Mouse (Mus musculus): ENCODE data around the gene Ric3. TPM values are rescaled to one million over a fixed set of nuclear protein-coding genes. Genes with fewer than 3 reads are reported as not detected.
A peak's percentile ranks its signal among the peaks of the same experiment; 100 is the strongest.

The Ric3 gene
- polyA plus RNA-seq, 1 experiment = 0.92 TPM

- Histone ChIP-seq H3K4me3 (replicated peaks; ENCODE audit: extremely low read depth, low read depth, low read length) (no peak overlapping the region), H3K4me1 (ENCODE audit: control insufficient read depth, insufficient read depth, low read length) (no peaks in the 10 kb centered on the region; the same call in 1 of the 2 replicates)
- TF ChIP-seq CTCF (IDR thresholded peaks at IDR 0.05; ENCODE audit: insufficient read depth, low read length) = no peak
- TF ChIP-seq POLR2A (IDR thresholded peaks at IDR 0.05; ENCODE audit: borderline replicate concordance, extremely low read depth, low read depth, low read length) = no peak
- 42% methylated on average over 8 of the region's 8 CpGs for WGBS
- no peak for DNase-seq
Observed at GRCm38 (mm10) chr7:109011596-109012180, 71.4 kb downstream of the Ric3 start.

GRCm38 (mm10) chr7:109010720-109011595, 72.2 kb downstream of the Ric3 start:
- DNase-seq = no peak
- H3K4me3 ChIP-seq (replicated peaks; ENCODE audit: extremely low read depth, low read depth, low read length) = no peak overlapping the region
- 4% methylated on average over 76 of the region's 82 CpGs for WGBS
- TF ChIP-seq CTCF (IDR thresholded peaks at IDR 0.05; ENCODE audit: insufficient read depth, low read length) (no peak), POLR2A (IDR thresholded peaks at IDR 0.05; ENCODE audit: borderline replicate concordance, extremely low read depth, low read depth, low read length) (no peak)
- no peaks in the 10 kb centered on the region; the same call in 1 of the 2 replicates for H3K4me1 ChIP-seq (ENCODE audit: control insufficient read depth, insufficient read depth, low read length)

- Histone ChIP-seq H3K4me1 (ENCODE audit: control insufficient read depth, insufficient read depth, low read length) (no peaks in the 10 kb centered on the region; the same call in 1 of the 2 replicates), H3K4me3 (replicated peaks; ENCODE audit: extremely low read depth, low read depth, low read length) (no peak overlapping the region)
- TF ChIP-seq CTCF (IDR thresholded peaks at IDR 0.05; ENCODE audit: insufficient read depth, low read length) = no peak
- no peak for TF ChIP-seq POLR2A (IDR thresholded peaks at IDR 0.05; ENCODE audit: borderline replicate concordance, extremely low read depth, low read depth, low read length)
- WGBS = 78% methylated on average over 1 of the region's 1 CpGs
- no peak for DNase-seq
Observed at GRCm38 (mm10) chr7:109009260-109009659, 73.9 kb downstream of the Ric3 start.

DNA sequence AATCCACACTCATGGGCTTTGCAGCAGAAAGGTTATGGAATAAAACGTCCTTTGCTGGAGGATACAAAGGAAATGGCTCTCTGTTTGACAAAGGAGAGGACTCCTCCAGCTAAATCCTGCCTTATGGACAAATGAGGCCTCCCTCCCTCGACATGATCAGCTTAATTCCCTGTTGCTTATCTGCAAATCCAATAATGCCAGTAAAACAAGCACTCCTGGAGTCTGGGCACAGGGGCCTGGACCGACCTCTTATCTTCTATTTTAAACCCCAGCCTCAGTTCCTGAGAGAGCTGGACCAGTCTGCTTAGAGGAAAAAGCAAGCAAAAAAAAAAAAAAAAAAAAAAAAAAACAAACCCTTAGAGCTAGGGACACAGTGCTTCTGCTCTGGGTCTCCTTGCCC, 79.5 kb downstream of the Ric3 start:
- Histone ChIP-seq H3K4me3 (replicated peaks; ENCODE audit: extremely low read depth, low read depth, low read length) (no peak overlapping the region), H3K4me1 (ENCODE audit: control insufficient read depth, insufficient read depth, low read length) (no peaks in the 10 kb centered on the region)
- TF ChIP-seq POLR2A (IDR thresholded peaks at IDR 0.05; ENCODE audit: borderline replicate concordance, extremely low read depth, low read depth, low read length) = no peak
- no peak for TF ChIP-seq CTCF (IDR thresholded peaks at IDR 0.05; ENCODE audit: insufficient read depth, low read length)
- no peak for DNase-seq
- 17% methylated on average over 3 of the region's 3 CpGs for WGBS

GRCm38 (mm10) chr7:109001971-109002370, 81.2 kb downstream of the Ric3 start:
- no peak overlapping the region for H3K4me3 ChIP-seq (replicated peaks; ENCODE audit: extremely low read depth, low read depth, low read length)

DNA sequence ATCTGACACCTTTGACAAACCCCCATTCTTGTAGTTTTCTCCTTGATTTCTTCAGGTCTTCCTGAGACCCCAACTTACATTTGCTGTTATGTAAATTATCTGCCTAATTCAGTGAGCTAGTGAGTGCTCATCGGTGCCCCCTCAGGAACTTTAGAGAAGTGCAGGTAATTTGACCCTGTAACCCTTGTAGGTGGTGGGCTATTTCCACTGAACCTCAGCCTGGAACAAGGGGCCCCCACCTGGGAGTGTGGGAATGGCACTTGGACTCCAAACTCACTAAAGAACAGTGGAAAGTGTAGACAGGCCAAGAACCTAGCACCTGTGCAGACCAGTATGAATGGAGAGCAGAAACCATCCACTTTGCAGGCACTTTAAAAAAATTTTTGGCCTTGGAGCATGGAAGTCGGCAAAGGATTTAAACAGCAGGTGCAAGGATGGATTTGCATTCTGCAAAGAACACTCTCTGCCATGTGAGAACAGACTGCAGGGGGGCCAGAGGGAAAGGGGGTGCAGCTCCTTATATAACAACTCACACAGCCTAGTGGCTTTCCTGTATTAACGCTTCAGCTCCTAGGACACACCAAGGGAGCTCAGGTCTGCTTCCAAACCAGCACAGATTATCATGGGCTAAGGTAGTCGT, 82.7 kb downstream of the Ric3 start:
- Histone ChIP-seq H3K4me3 (replicated peaks; ENCODE audit: extremely low read depth, low read depth, low read length) (no peak overlapping the region), H3K4me1 (ENCODE audit: control insufficient read depth, insufficient read depth, low read length) (no peaks in the 10 kb centered on the region)
- TF ChIP-seq CTCF (IDR thresholded peaks at IDR 0.05; ENCODE audit: insufficient read depth, low read length) (0 out of 2 replicates have a peak, but pooled peaks have one; percentile 6), POLR2A (IDR thresholded peaks at IDR 0.05; ENCODE audit: borderline replicate concordance, extremely low read depth, low read depth, low read length) (no peak)
- WGBS = 44% methylated on average over 4 of the region's 4 CpGs
- DNase-seq = no peak

More at GRCm38 (mm10) chr7:109001971-109002370, 81.2 kb downstream of the Ric3 start:
- H3K4me1 ChIP-seq (ENCODE audit: control insufficient read depth, insufficient read depth, low read length) = no peaks in the 10 kb centered on the region
- WGBS = 79% methylated on average over 4 of the region's 4 CpGs
- DNase-seq = no peak
- TF ChIP-seq CTCF (IDR thresholded peaks at IDR 0.05; ENCODE audit: insufficient read depth, low read length) = no peak
- no peak for TF ChIP-seq POLR2A (IDR thresholded peaks at IDR 0.05; ENCODE audit: borderline replicate concordance, extremely low read depth, low read depth, low read length)

GRCm38 (mm10) chr7:108996156-108996555, 87.0 kb downstream of the Ric3 start:
- DNase-seq = no peak
- 66% methylated on average over 6 of the region's 6 CpGs for WGBS
- Histone ChIP-seq H3K4me1 (ENCODE audit: control insufficient read depth, insufficient read depth, low read length) (peaks cover 4% of the 10 kb centered on the region; the same call in 1 of the 2 replicates), H3K4me3 (replicated peaks; ENCODE audit: extremely low read depth, low read depth, low read length) (no peak overlapping the region)
- TF ChIP-seq CTCF (IDR thresholded peaks at IDR 0.05; ENCODE audit: insufficient read depth, low read length) (no peak), POLR2A (IDR thresholded peaks at IDR 0.05; ENCODE audit: borderline replicate concordance, extremely low read depth, low read depth, low read length) (no peak)

DNA sequence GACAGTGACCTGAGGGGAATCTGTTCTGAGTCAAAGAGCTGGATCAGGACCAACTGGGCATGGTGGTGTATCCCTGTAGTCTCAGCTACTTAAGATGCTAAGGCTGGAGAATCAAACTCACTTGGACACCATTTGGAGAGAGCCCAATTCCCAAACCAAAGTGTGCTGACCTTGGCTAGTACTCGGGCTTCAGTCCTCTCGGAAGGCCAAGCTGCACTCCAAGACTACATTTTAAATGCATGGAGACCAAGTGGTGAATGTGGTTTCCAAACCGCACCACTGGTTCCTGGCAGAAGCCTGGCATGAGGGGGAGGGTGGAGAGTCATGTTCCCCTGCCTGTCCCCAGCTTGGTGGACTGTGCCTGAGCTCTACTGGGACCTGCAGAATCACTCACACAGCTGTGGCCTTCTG, 89.2 kb downstream of the Ric3 start:
- no peak for DNase-seq
- peaks cover 4% of the 10 kb centered on the region; the same call in 1 of the 2 replicates for H3K4me1 ChIP-seq (ENCODE audit: control insufficient read depth, insufficient read depth, low read length)
- H3K4me3 ChIP-seq (replicated peaks; ENCODE audit: extremely low read depth, low read depth, low read length) = no peak overlapping the region
- TF ChIP-seq POLR2A (IDR thresholded peaks at IDR 0.05; ENCODE audit: borderline replicate concordance, extremely low read depth, low read depth, low read length) (no peak), CTCF (IDR thresholded peaks at IDR 0.05; ENCODE audit: insufficient read depth, low read length) (no peak)
- 57% methylated on average over 3 of the region's 3 CpGs for WGBS

GRCm38 (mm10) chr7:108993230-108993629, 89.9 kb downstream of the Ric3 start:
- TF ChIP-seq POLR2A (IDR thresholded peaks at IDR 0.05; ENCODE audit: borderline replicate concordance, extremely low read depth, low read depth, low read length) (no peak), CTCF (IDR thresholded peaks at IDR 0.05; ENCODE audit: insufficient read depth, low read length) (0 out of 2 replicates have a peak, but pooled peaks have one; percentile 14)
- Histone ChIP-seq H3K4me1 (ENCODE audit: control insufficient read depth, insufficient read depth, low read length) (peaks cover 4% of the 10 kb centered on the region; the same call in 1 of the 2 replicates), H3K4me3 (replicated peaks; ENCODE audit: extremely low read depth, low read depth, low read length) (no peak overlapping the region)
- peak; percentile 77 for DNase-seq
- 49% methylated on average over 7 of the region's 7 CpGs for WGBS

All from lung, adult 2 months (tissue).